Mouse (Mus musculus): ENCODE results near the gene Sema4c. TPM values are rescaled to one million over a fixed set of nuclear protein-coding genes. Genes with fewer than 3 reads are reported as not detected.

Sema4c gene
- total and polyA plus RNA-seq, 3 experiments = 0.87 TPM; not detected in 2

GRCm38 (mm10) chr1:36569694-36570276 lies 11.6 kb upstream of the Sema4c start:
- Histone ChIP-seq H3K27me3 (ENCODE audit: insufficient read depth, low read length) (peaks cover 44% of the 10 kb centered on the region), H3K4me1 (ENCODE audit: insufficient read depth, low read depth, low read length) (no peaks in the 10 kb centered on the region), H3K36me3 (replicated peaks) (no peaks in the 10 kb centered on the region), H3K4me3 (ENCODE audit: low read depth, low read length) (no peak overlapping the region), H3K9me3 (replicated peaks) (no peaks in the 10 kb centered on the region)
- ATAC-seq (ENCODE audit: extremely low read depth, insufficient number of reproducible peaks, low FRiP score, poor library complexity, severe bottlenecking) (no peak), DNase-seq (ENCODE audit: low spot score) (no peak)
- TF ChIP-seq CTCF (IDR thresholded peaks at IDR 0.05; ENCODE audit: low read depth, low read length) (no peak), TAL1 (conservative IDR thresholded peaks at IDR 0.05; ENCODE audit: low read depth, low read length) (no peak), POLR2AphosphoS5 (IDR thresholded peaks at IDR 0.05; ENCODE audit: insufficient replicate concordance, low read depth, low read length) (no peak), GATA2 (IDR thresholded peaks at IDR 0.05; ENCODE audit: borderline replicate concordance, low read depth, low read length) (no peak), GATA1 (IDR thresholded peaks at IDR 0.05; ENCODE audit: borderline replicate concordance, low read length) (no peak)

DNA sequence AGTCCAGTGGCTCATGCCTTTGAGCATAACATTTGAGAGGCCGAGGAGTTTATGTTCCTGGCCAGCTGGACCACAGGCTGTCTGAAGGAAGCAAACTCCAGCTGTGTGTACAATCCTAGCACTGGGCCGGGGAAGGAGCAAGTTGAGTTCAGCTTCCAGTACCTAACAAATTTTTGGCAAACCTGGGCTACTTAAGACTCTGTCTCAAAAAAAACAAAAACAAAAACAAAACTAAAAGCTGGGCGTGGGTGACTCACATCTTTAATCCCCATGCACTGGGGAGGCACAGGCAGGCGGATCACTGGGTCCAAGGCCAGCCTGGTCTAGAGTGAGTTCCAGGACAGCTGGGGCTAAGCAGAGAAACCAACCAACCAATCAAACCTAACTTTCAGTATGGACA lies 10.6 kb upstream of the Sema4c start:
- TF ChIP-seq POLR2AphosphoS5 (IDR thresholded peaks at IDR 0.05; ENCODE audit: insufficient replicate concordance, low read depth, low read length) = no peak
- no peak for TF ChIP-seq GATA2 (IDR thresholded peaks at IDR 0.05; ENCODE audit: borderline replicate concordance, low read depth, low read length)
- TF ChIP-seq GATA1 (IDR thresholded peaks at IDR 0.05; ENCODE audit: borderline replicate concordance, low read length) = no peak
- TF ChIP-seq TAL1 (conservative IDR thresholded peaks at IDR 0.05; ENCODE audit: low read depth, low read length) = no peak
- no peak for TF ChIP-seq CTCF (IDR thresholded peaks at IDR 0.05; ENCODE audit: low read depth, low read length)
- ATAC-seq (ENCODE audit: extremely low read depth, insufficient number of reproducible peaks, low FRiP score, poor library complexity, severe bottlenecking) = no peak
- H3K4me1 ChIP-seq (ENCODE audit: insufficient read depth, low read depth, low read length) = no peaks in the 10 kb centered on the region
- H3K36me3 ChIP-seq (replicated peaks) = no peaks in the 10 kb centered on the region
- peaks cover 51% of the 10 kb centered on the region for H3K27me3 ChIP-seq (ENCODE audit: insufficient read depth, low read length)
- H3K4me3 ChIP-seq (ENCODE audit: low read depth, low read length) = no peak overlapping the region
- no peak for DNase-seq (ENCODE audit: low spot score)
- no peaks in the 10 kb centered on the region for H3K9me3 ChIP-seq (replicated peaks)

GRCm38 (mm10) chr1:36567818-36568603 lies 9.9 kb upstream of the Sema4c start:
- no peak for ATAC-seq (ENCODE audit: extremely low read depth, insufficient number of reproducible peaks, low FRiP score, poor library complexity, severe bottlenecking)
- no peak for TF ChIP-seq TAL1 (conservative IDR thresholded peaks at IDR 0.05; ENCODE audit: low read depth, low read length)
- no peak for TF ChIP-seq CTCF (IDR thresholded peaks at IDR 0.05; ENCODE audit: low read depth, low read length)
- no peak for TF ChIP-seq GATA2 (IDR thresholded peaks at IDR 0.05; ENCODE audit: borderline replicate concordance, low read depth, low read length)
- TF ChIP-seq POLR2AphosphoS5 (IDR thresholded peaks at IDR 0.05; ENCODE audit: insufficient replicate concordance, low read depth, low read length) = no peak
- TF ChIP-seq GATA1 (IDR thresholded peaks at IDR 0.05; ENCODE audit: borderline replicate concordance, low read length) = no peak
- Histone ChIP-seq H3K36me3 (replicated peaks) (no peaks in the 10 kb centered on the region), H3K4me1 (ENCODE audit: insufficient read depth, low read depth, low read length) (no peaks in the 10 kb centered on the region), H3K9me3 (replicated peaks) (no peaks in the 10 kb centered on the region), H3K27me3 (ENCODE audit: insufficient read depth, low read length) (peaks cover 47% of the 10 kb centered on the region), H3K4me3 (ENCODE audit: low read depth, low read length) (no peak overlapping the region)
- no peak for DNase-seq (ENCODE audit: low spot score)

GRCm38 (mm10) chr1:36566425-36566824 lies 8.3 kb upstream of the Sema4c start:
- ATAC-seq (ENCODE audit: extremely low read depth, insufficient number of reproducible peaks, low FRiP score, poor library complexity, severe bottlenecking) (no peak), DNase-seq (ENCODE audit: low spot score) (no peak)
- TF ChIP-seq CTCF (IDR thresholded peaks at IDR 0.05; ENCODE audit: low read depth, low read length) = no peak
- no peak for TF ChIP-seq TAL1 (conservative IDR thresholded peaks at IDR 0.05; ENCODE audit: low read depth, low read length)
- TF ChIP-seq GATA2 (IDR thresholded peaks at IDR 0.05; ENCODE audit: borderline replicate concordance, low read depth, low read length) = no peak
- TF ChIP-seq GATA1 (IDR thresholded peaks at IDR 0.05; ENCODE audit: borderline replicate concordance, low read length) = no peak
- TF ChIP-seq POLR2AphosphoS5 (IDR thresholded peaks at IDR 0.05; ENCODE audit: insufficient replicate concordance, low read depth, low read length) = no peak
- H3K4me1 ChIP-seq (ENCODE audit: insufficient read depth, low read depth, low read length) = no peaks in the 10 kb centered on the region
- H3K36me3 ChIP-seq (replicated peaks) = no peaks in the 10 kb centered on the region
- peaks cover 42% of the 10 kb centered on the region for H3K27me3 ChIP-seq (ENCODE audit: insufficient read depth, low read length)
- H3K9me3 ChIP-seq (replicated peaks) = no peaks in the 10 kb centered on the region
- H3K4me3 ChIP-seq (ENCODE audit: low read depth, low read length) = no peak overlapping the region

GRCm38 (mm10) chr1:36564101-36564500 lies 6.0 kb upstream of the Sema4c start:
- DNase-seq (ENCODE audit: low spot score) (no peak), ATAC-seq (ENCODE audit: extremely low read depth, insufficient number of reproducible peaks, low FRiP score, poor library complexity, severe bottlenecking) (no peak)
- Histone ChIP-seq H3K36me3 (replicated peaks) (no peaks in the 10 kb centered on the region), H3K27me3 (ENCODE audit: insufficient read depth, low read length) (peaks cover 49% of the 10 kb centered on the region), H3K9me3 (replicated peaks) (no peaks in the 10 kb centered on the region), H3K4me1 (ENCODE audit: insufficient read depth, low read depth, low read length) (no peaks in the 10 kb centered on the region), H3K4me3 (ENCODE audit: low read depth, low read length) (no peak overlapping the region)
- TF ChIP-seq GATA2 (IDR thresholded peaks at IDR 0.05; ENCODE audit: borderline replicate concordance, low read depth, low read length) (no peak), POLR2AphosphoS5 (IDR thresholded peaks at IDR 0.05; ENCODE audit: insufficient replicate concordance, low read depth, low read length) (no peak), CTCF (IDR thresholded peaks at IDR 0.05; ENCODE audit: low read depth, low read length) (no peak), TAL1 (conservative IDR thresholded peaks at IDR 0.05; ENCODE audit: low read depth, low read length) (no peak), GATA1 (IDR thresholded peaks at IDR 0.05; ENCODE audit: borderline replicate concordance, low read length) (no peak)

DNA sequence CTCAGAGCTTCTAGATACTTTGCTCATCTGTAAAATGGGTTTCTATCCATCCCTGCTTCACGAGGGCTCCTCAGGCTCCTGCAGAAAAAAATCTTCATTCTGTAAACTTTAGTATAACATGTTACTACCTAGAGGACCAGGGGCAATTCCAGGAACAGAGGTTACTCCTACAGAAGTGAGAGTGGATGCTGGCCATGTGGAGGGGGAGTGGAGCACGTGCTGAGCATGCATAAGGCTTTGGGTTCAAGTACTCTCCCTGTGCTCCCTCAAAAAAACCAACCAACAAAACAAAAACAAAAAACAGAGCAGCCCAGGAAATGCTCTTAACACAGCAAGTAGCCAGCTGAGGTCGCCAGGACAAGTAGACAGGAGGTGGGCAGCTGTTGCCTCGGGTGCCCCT lies 5.5 kb upstream of the Sema4c start:
- Histone ChIP-seq H3K4me3 (ENCODE audit: low read depth, low read length) (no peak overlapping the region), H3K27me3 (ENCODE audit: insufficient read depth, low read length) (peaks cover 54% of the 10 kb centered on the region), H3K36me3 (replicated peaks) (no peaks in the 10 kb centered on the region), H3K9me3 (replicated peaks) (no peaks in the 10 kb centered on the region), H3K4me1 (ENCODE audit: insufficient read depth, low read depth, low read length) (no peaks in the 10 kb centered on the region)
- no peak for DNase-seq (ENCODE audit: low spot score)
- TF ChIP-seq GATA2 (IDR thresholded peaks at IDR 0.05; ENCODE audit: borderline replicate concordance, low read depth, low read length) (no peak), POLR2AphosphoS5 (IDR thresholded peaks at IDR 0.05; ENCODE audit: insufficient replicate concordance, low read depth, low read length) (no peak), CTCF (IDR thresholded peaks at IDR 0.05; ENCODE audit: low read depth, low read length) (no peak), GATA1 (IDR thresholded peaks at IDR 0.05; ENCODE audit: borderline replicate concordance, low read length) (no peak), TAL1 (conservative IDR thresholded peaks at IDR 0.05; ENCODE audit: low read depth, low read length) (no peak)
- ATAC-seq (ENCODE audit: extremely low read depth, insufficient number of reproducible peaks, low FRiP score, poor library complexity, severe bottlenecking) = no peak

Data from G1E (cell line).